Mouse (Mus musculus) brown adipose tissue, adult 24 weeks (tissue): ENCODE results near the gene Phc1. TPM values are rescaled to one million over a fixed set of nuclear protein-coding genes. Genes with fewer than 3 reads are reported as not detected.

Experiments
- H3K27ac ChIP-seq: fragments of 200-500 bp; replicated peaks from 2 replicates; pipeline ENCODE4 v1.5.1; 2012; ENCODE audit warnings: low read depth, mild to moderate bottlenecking, low read length
- H3K4me1 ChIP-seq: fragments of 200-500 bp; 2 replicates; pipeline ENCODE4 v1.6.1; 2012; ENCODE audit warnings: low read length, mixed read lengths; ENCODE audit not compliant: control insufficient read depth, insufficient read depth, insufficient read length
- H3K4me3 ChIP-seq: fragments of 200-500 bp; 2 replicates; pipeline ENCODE4 v1.5.1; 2012; ENCODE audit warnings: low read depth, mild to moderate bottlenecking, low read length, moderate library complexity; ENCODE audit not compliant: insufficient read depth
- polyA plus RNA-seq: library from polyadenylated mRNA; stranded (reverse); fragments of >200 nt; gene quantifications from 2 replicates; pipeline ENCODE4 v1.2.4, GENCODE M21; 2012; ENCODE audit not compliant: missing spikeins, insufficient read depth, insufficient read length

The Phc1 gene
- polyA plus RNA-seq, 1 experiment, result 5.8 TPM

- Histone ChIP-seq H3K4me3 (peak within 1 kb of the TSS; percentile 79), H3K4me1 (no peaks in the 10 kb centered on the region; the same call in 1 of the 2 replicates), H3K27ac (peak within 1 kb of the TSS; percentile 51)
These were observed 31.6 kb downstream of the Phc1 start, which contains the start of gene M6pr for GRCm38 (mm10) chr6:122308505-122309393. Gene M6pr (plus strand): TSS chr6:122308720.

GRCm38 (mm10) chr6:122308136-122308504 lies 32.2 kb downstream of the Phc1 start:
- H3K4me3 ChIP-seq, result no peak overlapping the region
- no peak overlapping the region for H3K27ac ChIP-seq
- H3K4me1 ChIP-seq, result no peaks in the 10 kb centered on the region; the same call in 1 of the 2 replicates

- Histone ChIP-seq H3K27ac (no peak overlapping the region), H3K4me3 (no peak overlapping the region), H3K4me1 (no peaks in the 10 kb centered on the region; the same call in 1 of the 2 replicates)
These were observed 33.7 kb downstream of the Phc1 start for GRCm38 (mm10) chr6:122306707-122307106.

GRCm38 (mm10) chr6:122304790-122305555 lies 35.4 kb downstream of the Phc1 start:
- Histone ChIP-seq H3K27ac (no peak overlapping the region), H3K4me3 (no peak overlapping the region), H3K4me1 (no peaks in the 10 kb centered on the region; the same call in 1 of the 2 replicates)

- Histone ChIP-seq H3K4me3 (no peak overlapping the region), H3K4me1 (no peaks in the 10 kb centered on the region)
These were observed 36.0 kb downstream of the Phc1 start for GRCm38 (mm10) chr6:122304355-122304754.

GRCm38 (mm10) chr6:122303526-122303925 lies 36.8 kb downstream of the Phc1 start:
- Histone ChIP-seq H3K27ac (no peak overlapping the region), H3K4me1 (no peaks in the 10 kb centered on the region), H3K4me3 (no peak overlapping the region)

More at GRCm38 (mm10) chr6:122304355-122304754, 36.0 kb downstream of the Phc1 start:
- no peak overlapping the region for H3K27ac ChIP-seq

- H3K4me1 ChIP-seq, result no peaks in the 10 kb centered on the region
- H3K4me3 ChIP-seq, result no peak overlapping the region
- no peak overlapping the region for H3K27ac ChIP-seq
These were observed 37.7 kb downstream of the Phc1 start for GRCm38 (mm10) chr6:122302661-122303060.

GRCm38 (mm10) chr6:122302121-122302520 lies 38.2 kb downstream of the Phc1 start:
- H3K4me3 ChIP-seq, result no peak overlapping the region

GRCm38 (mm10) chr6:122299621-122300133 lies 40.7 kb downstream of the Phc1 start:
- Histone ChIP-seq H3K4me3 (no peak overlapping the region), H3K4me1 (no peaks in the 10 kb centered on the region)

More at GRCm38 (mm10) chr6:122302121-122302520, 38.2 kb downstream of the Phc1 start:
- Histone ChIP-seq H3K4me1 (no peaks in the 10 kb centered on the region), H3K27ac (no peak overlapping the region)

GRCm38 (mm10) chr6:122298223-122298609 lies 42.1 kb downstream of the Phc1 start:
- no peak overlapping the region for H3K4me3 ChIP-seq
- H3K27ac ChIP-seq, result no peak overlapping the region
- H3K4me1 ChIP-seq, result no peaks in the 10 kb centered on the region

More at GRCm38 (mm10) chr6:122299621-122300133, 40.7 kb downstream of the Phc1 start:
- H3K27ac ChIP-seq, result no peak overlapping the region

GRCm38 (mm10) chr6:122297279-122298222 lies 42.8 kb downstream of the Phc1 start:
- no peak overlapping the region for H3K27ac ChIP-seq
- peak overlapping the region; percentile 57 for H3K4me3 ChIP-seq
- H3K4me1 ChIP-seq, result no peaks in the 10 kb centered on the region

- H3K27ac ChIP-seq, result no peak overlapping the region
These were observed 43.5 kb downstream of the Phc1 start for GRCm38 (mm10) chr6:122296918-122297278.

GRCm38 (mm10) chr6:122295242-122295641 lies 45.1 kb downstream of the Phc1 start:
- Histone ChIP-seq H3K4me1 (no peaks in the 10 kb centered on the region), H3K27ac (no peak overlapping the region), H3K4me3 (no peak overlapping the region)

More at GRCm38 (mm10) chr6:122296918-122297278, 43.5 kb downstream of the Phc1 start:
- Histone ChIP-seq H3K4me1 (no peaks in the 10 kb centered on the region), H3K4me3 (peak overlapping the region; percentile 57)

- no peaks in the 10 kb centered on the region for H3K4me1 ChIP-seq
- no peak overlapping the region for H3K4me3 ChIP-seq
- H3K27ac ChIP-seq, result no peak overlapping the region
These were observed 46.1 kb downstream of the Phc1 start for GRCm38 (mm10) chr6:122294290-122294689.
